Mouse (Mus musculus): ENCODE data around the gene Spint1. TPM values are rescaled to one million over a fixed set of nuclear protein-coding genes. Genes with fewer than 3 reads are reported as not detected.

The Spint1 gene
- polyA plus RNA-seq, 1 experiment from 2014 or later = 25.4 TPM

DNA sequence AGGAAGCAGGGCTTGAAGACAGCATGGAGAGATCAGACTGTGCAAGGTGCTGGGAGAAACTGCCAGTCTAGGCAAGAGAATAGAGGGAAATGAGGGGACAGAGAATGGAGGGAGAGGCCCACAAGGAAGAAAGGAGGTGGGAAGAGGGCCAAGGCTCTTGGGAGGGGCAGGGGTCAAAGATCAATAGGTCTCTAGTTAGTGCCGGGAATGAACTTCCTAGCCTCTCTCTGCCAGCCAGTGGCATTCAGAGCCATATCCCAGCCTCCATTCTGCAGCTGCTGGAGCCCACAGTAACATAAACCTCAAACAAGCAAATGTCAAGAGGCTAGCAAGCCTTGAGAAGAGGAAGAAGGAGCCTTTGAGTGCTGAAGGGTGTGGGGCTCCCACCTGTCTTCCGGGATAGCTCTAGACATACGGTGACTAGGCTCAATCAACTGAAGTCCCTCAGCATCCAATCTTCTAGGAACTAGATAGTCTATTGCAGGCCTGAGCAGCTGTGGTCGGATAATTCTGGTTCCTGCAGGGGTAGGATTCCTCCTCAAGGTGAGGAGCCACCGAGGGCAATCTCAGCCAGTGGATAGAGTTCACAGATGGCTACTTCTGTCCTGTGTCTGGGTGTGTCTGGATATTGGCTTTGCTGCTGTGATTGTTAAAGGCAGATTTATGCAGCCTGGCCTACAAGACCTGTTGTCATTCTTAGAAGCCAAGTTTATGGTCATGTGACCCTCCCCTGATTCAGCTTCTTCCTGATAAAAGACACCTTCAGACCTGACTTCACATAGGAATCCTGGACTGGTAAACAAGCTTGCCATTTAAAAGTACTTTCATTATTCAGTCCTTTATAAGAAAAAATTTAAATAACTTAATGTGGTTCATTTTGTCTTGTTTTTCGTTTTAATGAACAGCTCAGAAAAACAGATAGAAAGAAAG lies 7.1 kb upstream of the Spint1 start, which contains the start of gene Ppp1r14d:
TSS of gene Ppp1r14d (minus strand) at position 132 of the 930 bp plus-strand sequence.
- Histone ChIP-seq H3K4me2 (no peak within 1 kb of the TSS), H3K27ac (ENCODE audit: low read depth) (no peak within 1 kb of the TSS), H3K36me3 (ENCODE audit: insufficient read depth) (no peaks in the 10 kb centered on the region), H3K9me3 (ENCODE audit: low read depth, low read length) (no peaks in the 10 kb centered on the region), H3K4me1 (ENCODE audit: insufficient read depth) (no peaks in the 10 kb centered on the region), H3K9ac (no peak within 1 kb of the TSS), H3K27me3 (ENCODE audit: insufficient read depth, low read length) (no peaks in the 10 kb centered on the region), H3K4me3 (ENCODE audit: low read depth, low read length) (no peak within 1 kb of the TSS)
- DNase-seq (no peak), ATAC-seq (ENCODE audit: insufficient read depth) (no peak)
- 55% methylated on average over 6 of the region's 6 CpGs for WGBS
- TF ChIP-seq CTCF (IDR thresholded peaks at IDR 0.05; ENCODE audit: low read depth) = no peak

DNA sequence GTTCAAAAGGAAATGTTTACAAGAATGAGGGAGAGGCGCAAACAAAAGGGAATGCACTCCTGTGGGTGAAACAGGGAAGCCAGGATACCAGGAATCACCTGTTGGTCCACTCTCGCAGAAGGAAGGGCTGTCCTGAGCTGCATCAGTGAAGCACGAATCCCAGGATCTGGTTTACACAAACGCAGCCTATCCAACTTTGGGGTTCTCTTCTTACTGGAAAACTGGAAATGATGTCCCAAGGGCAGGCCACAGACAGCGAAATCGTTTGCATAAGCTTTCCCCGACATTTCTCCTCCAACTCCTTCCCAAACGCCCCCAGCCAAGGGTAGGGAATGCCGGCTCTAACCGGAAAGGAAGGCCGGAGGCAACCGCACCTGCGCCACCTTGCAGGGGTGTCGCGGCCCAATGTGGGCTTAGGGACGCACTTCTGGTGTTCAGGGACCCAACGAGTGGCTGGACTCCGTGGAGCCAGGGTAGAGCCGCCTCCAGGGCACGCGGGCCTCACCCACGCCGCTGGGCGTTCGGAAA lies 416 bp upstream of the Spint1 start:
- H3K4me1 ChIP-seq (ENCODE audit: insufficient read depth) = no peaks in the 10 kb centered on the region

DNA sequence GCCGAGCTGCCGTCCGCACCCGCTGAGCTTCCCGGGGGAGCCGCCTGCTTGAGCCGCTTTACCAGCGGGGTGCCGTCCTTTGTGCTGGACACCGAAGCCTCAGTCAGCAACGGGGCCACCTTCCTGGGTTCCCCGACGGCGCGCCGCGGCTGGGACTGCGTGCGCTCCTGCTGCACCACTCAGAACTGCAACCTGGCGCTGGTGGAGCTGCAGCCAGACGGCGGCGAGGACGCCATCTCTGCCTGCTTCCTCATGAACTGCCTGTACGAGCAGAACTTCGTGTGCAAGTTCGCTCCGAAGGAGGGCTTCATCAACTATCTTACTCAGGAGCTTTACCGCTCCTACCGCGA lies 684 bp downstream of the Spint1 start:
- TF ChIP-seq CTCF (IDR thresholded peaks at IDR 0.05; ENCODE audit: low read depth) = no peak
- 2% methylated on average over 31 of the region's 31 CpGs for WGBS
- H3K36me3 ChIP-seq (ENCODE audit: insufficient read depth) = no peaks in the 10 kb centered on the region
- ATAC-seq (ENCODE audit: insufficient read depth) (peak; percentile 29; the same call in 1 of the 2 replicates), DNase-seq (peak; percentile 35)
- H3K9ac ChIP-seq = peak overlapping the region; percentile 45
- H3K9me3 ChIP-seq (ENCODE audit: low read depth, low read length) = no peaks in the 10 kb centered on the region
- H3K4me1 ChIP-seq (ENCODE audit: insufficient read depth) = no peaks in the 10 kb centered on the region
- peak overlapping the region; percentile 34 for H3K27ac ChIP-seq (ENCODE audit: low read depth)
- peaks cover 36% of the 10 kb centered on the region for H3K27me3 ChIP-seq (ENCODE audit: insufficient read depth, low read length)
- H3K4me3 ChIP-seq (ENCODE audit: low read depth, low read length) = peak overlapping the region; percentile 53
- peak overlapping the region; percentile 73 for H3K4me2 ChIP-seq

More for the DNA sequence above, 416 bp upstream of the Spint1 start:
- H3K27ac ChIP-seq (ENCODE audit: low read depth) = peak overlapping the region; percentile 34; the same call in 1 of the 2 replicates
- peaks cover 36% of the 10 kb centered on the region for H3K27me3 ChIP-seq (ENCODE audit: insufficient read depth, low read length)
- WGBS = 6% methylated on average over 24 of the region's 25 CpGs
- TF ChIP-seq CTCF (IDR thresholded peaks at IDR 0.05; ENCODE audit: low read depth) = no peak
- no peak for DNase-seq
- no peak; the same call in 1 of the 2 replicates for ATAC-seq (ENCODE audit: insufficient read depth)
- peak overlapping the region; percentile 53 for H3K4me3 ChIP-seq (ENCODE audit: low read depth, low read length)
- H3K4me2 ChIP-seq = peak overlapping the region; percentile 73
- H3K9ac ChIP-seq = peak overlapping the region; percentile 45
- H3K9me3 ChIP-seq (ENCODE audit: low read depth, low read length) = no peaks in the 10 kb centered on the region
- H3K36me3 ChIP-seq (ENCODE audit: insufficient read depth) = no peaks in the 10 kb centered on the region

DNA sequence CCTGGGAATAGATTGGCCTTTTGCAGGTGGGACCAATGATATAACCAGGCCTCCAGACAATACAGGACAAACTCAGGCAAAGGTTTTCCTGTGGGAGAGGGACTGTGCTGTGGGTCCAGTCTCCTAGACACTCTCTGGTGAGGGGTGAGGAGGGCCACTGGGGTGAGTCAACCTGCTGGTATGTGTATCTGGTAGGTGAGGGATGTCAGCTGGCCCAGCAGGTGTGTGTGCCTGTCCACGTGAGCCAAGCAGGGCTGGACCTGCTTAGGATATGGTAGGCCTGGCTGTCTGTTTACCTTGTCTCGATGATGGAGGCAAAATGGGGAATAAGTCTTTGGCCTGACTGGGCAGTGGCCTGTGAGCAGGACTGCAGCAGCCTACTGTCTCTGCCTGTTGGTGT lies 1.5 kb downstream of the Spint1 start:
- Histone ChIP-seq H3K27ac (ENCODE audit: low read depth) (no peak overlapping the region), H3K4me2 (peak overlapping the region; percentile 73), H3K9ac (peak overlapping the region; percentile 16; the same call in 1 of the 2 replicates), H3K27me3 (ENCODE audit: insufficient read depth, low read length) (peaks cover 36% of the 10 kb centered on the region), H3K36me3 (ENCODE audit: insufficient read depth) (no peaks in the 10 kb centered on the region), H3K4me3 (ENCODE audit: low read depth, low read length) (peak overlapping the region; percentile 53), H3K4me1 (ENCODE audit: insufficient read depth) (no peaks in the 10 kb centered on the region), H3K9me3 (ENCODE audit: low read depth, low read length) (no peaks in the 10 kb centered on the region)
- no peak for TF ChIP-seq CTCF (IDR thresholded peaks at IDR 0.05; ENCODE audit: low read depth)
- ATAC-seq (ENCODE audit: insufficient read depth) = peak; percentile 25; the same call in 1 of the 2 replicates
- WGBS = 36% methylated on average over 2 of the region's 2 CpGs
- no peak for DNase-seq

DNA sequence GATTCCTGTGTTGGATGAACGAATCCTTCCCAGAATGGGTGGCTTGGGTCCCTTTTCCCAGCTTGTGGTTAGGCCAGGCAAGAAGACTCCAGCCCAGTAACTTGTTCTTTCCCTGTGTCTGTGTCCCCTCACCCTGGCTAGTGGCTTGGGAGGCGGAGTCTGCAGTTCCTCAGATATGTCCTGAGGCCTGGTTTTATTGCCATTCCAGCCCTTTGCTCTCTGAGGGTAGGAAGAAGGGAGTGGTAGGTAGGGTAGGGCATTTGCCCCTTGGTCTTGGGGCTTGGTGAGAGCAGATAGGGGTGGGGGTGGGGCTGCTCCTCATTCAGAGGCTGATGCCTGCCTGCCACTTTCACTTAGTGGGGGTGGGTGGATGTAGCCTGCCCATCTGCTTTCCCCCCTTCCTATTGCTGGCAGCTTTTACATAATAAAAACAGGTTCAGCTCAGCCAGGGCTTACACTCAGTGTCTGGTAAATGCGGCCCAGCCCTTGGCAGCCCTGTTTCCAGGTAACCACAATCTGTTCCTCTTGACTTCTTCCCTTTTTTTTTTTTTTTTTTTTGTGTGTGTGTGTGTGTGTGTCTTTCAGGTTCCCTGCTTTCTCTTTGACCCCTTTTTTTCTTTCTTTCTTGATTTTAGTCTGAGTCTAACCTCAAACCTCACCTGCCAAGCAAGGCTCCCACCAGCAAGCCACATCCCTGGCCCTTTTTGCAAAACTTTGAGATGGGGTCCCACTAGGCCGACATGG lies 3.1 kb downstream of the Spint1 start:
- no peak overlapping the region for H3K4me2 ChIP-seq
- no peak for TF ChIP-seq CTCF (IDR thresholded peaks at IDR 0.05; ENCODE audit: low read depth)
- no peaks in the 10 kb centered on the region for H3K36me3 ChIP-seq (ENCODE audit: insufficient read depth)
- H3K9me3 ChIP-seq (ENCODE audit: low read depth, low read length) = no peaks in the 10 kb centered on the region
- no peak overlapping the region for H3K27ac ChIP-seq (ENCODE audit: low read depth)
- ATAC-seq (ENCODE audit: insufficient read depth) (no peak), DNase-seq (no peak)
- H3K4me3 ChIP-seq (ENCODE audit: low read depth, low read length) = no peak overlapping the region
- H3K27me3 ChIP-seq (ENCODE audit: insufficient read depth, low read length) = peaks cover 36% of the 10 kb centered on the region
- 70% methylated on average over 4 of the region's 4 CpGs for WGBS
- no peak overlapping the region for H3K9ac ChIP-seq
- H3K4me1 ChIP-seq (ENCODE audit: insufficient read depth) = no peaks in the 10 kb centered on the region

DNA sequence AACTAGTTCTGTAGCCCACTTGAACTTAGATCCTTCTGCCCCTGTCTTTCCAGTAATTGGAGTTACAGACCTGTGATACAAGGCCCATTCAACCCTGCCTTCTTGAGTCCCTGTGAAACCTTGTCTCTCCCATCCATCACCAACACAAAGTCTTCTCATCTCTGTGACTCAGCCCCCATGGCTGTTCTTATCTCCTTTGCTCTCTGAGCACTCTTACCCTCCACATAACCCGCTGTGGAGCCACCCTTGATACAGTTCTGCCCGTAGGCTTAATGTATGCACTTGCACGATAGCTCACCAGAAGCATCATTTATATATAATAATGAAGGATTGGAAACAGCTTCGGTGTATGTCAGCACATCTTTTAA lies 3.6 kb downstream of the Spint1 start:
- H3K9me3 ChIP-seq (ENCODE audit: low read depth, low read length) = no peaks in the 10 kb centered on the region
- H3K27ac ChIP-seq (ENCODE audit: low read depth) = no peak overlapping the region
- H3K27me3 ChIP-seq (ENCODE audit: insufficient read depth, low read length) = peaks cover 32% of the 10 kb centered on the region
- ATAC-seq (ENCODE audit: insufficient read depth) (no peak), DNase-seq (no peak)
- no peaks in the 10 kb centered on the region for H3K4me1 ChIP-seq (ENCODE audit: insufficient read depth)
- no peaks in the 10 kb centered on the region for H3K36me3 ChIP-seq (ENCODE audit: insufficient read depth)
- TF ChIP-seq CTCF (IDR thresholded peaks at IDR 0.05; ENCODE audit: low read depth) = no peak
- no peak overlapping the region for H3K4me3 ChIP-seq (ENCODE audit: low read depth, low read length)
- H3K4me2 ChIP-seq = no peak overlapping the region
- WGBS = 80% methylated on average over 4 of the region's 4 CpGs
- H3K9ac ChIP-seq = no peak overlapping the region

DNA sequence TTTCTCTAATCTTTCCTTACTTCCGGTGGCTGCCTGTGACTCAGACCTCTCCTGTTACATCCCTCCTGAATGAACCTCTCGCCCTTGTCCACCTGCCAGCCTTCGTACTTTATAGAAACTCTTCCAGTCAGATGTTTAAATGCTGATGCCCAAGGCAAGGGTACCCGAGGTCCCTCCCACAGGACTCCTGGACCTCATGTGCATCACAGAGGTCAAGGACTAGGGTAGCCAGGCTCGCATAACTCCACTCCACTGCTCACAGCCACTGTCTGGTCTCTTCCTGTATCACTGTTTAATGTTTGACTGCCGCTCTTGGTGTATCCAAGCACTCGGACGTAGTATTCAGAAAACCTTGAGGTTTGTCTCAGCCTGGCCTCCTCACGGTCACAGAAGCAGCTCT lies 5.4 kb downstream of the Spint1 start:
- no peak overlapping the region for H3K27ac ChIP-seq (ENCODE audit: low read depth)
- H3K9ac ChIP-seq = no peak overlapping the region
- H3K4me3 ChIP-seq (ENCODE audit: low read depth, low read length) = no peak overlapping the region
- H3K9me3 ChIP-seq (ENCODE audit: low read depth, low read length) = no peaks in the 10 kb centered on the region
- no peaks in the 10 kb centered on the region for H3K4me1 ChIP-seq (ENCODE audit: insufficient read depth)
- WGBS = 64% methylated on average over 9 of the region's 9 CpGs
- H3K27me3 ChIP-seq (ENCODE audit: insufficient read depth, low read length) = peaks cover 15% of the 10 kb centered on the region
- ATAC-seq (ENCODE audit: insufficient read depth) = no peak
- no peak overlapping the region for H3K4me2 ChIP-seq
- H3K36me3 ChIP-seq (ENCODE audit: insufficient read depth) = no peaks in the 10 kb centered on the region
- DNase-seq = no peak
- no peak for TF ChIP-seq CTCF (IDR thresholded peaks at IDR 0.05; ENCODE audit: low read depth)
